Mouse (Mus musculus): ENCODE data around the gene Stat1. TPM values are rescaled to one million over a fixed set of nuclear protein-coding genes. Genes with fewer than 3 reads are reported as not detected.

The Stat1 gene
- polyA plus RNA-seq, 1 experiment, result 8.3 TPM

DNA sequence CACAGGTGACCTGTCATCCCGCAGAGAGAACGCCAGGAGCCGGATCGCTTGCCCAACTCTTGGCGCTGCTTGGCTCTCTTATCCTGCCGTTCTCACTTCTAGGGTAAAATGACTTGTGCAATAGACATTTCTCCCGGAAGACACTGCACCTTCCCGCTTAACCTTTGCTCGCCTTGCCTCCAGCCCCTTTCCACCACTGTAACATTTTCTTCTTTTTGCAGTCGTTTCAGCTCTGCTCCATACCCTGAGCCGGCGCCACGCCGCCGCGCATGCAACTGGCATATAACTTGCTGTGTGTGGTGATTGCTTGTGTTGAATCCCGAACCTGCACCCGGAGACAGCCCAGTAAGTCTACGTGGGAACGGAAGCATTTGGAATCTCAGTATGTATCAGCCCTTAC is 451 bp downstream of the Stat1 start:
- no peak for TF ChIP-seq GATA1 (IDR thresholded peaks at IDR 0.05; ENCODE audit: low read length)

DNA sequence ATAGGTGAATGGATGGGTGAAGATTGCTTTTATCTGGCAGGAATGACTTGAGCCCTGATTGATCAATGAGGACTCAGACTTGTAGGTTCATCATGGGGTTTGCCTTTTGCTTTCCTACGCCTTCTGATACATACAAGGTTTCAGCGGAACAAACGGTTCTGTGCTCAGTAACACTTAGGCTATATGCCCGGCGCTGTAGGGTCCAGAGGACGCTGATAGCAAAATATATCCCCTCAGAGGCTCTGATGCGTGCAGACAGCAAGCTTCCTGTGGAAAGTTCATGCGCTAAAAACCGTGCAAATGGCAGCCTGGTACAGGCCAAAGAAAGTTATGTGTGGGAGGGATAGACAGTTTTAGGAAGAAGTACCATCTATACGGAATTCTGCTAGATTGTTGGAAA is 951 bp downstream of the Stat1 start:
- no peak for TF ChIP-seq GATA1 (IDR thresholded peaks at IDR 0.05; ENCODE audit: low read length)

DNA sequence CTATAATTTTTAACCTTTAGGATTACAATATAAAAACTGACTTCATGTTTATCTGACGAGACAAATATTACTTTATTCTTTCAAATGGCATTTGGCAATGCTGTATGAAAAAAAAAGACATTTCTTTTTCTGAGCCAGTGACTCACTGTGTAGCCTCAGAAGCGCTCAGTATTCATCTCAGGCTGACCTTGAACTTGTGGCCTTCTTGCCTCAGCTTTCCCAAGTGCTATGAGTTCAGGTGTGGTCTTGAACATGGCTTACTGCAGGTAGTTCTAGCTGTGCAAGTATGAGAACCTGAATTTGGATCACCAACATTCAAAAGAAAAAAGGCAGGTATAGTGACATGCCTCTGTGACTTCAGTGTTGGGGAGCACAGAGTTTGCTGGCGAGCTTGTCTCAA is 1.8 kb downstream of the Stat1 start:
- TF ChIP-seq GATA1 (IDR thresholded peaks at IDR 0.05; ENCODE audit: low read length), result no peak

GRCm38 (mm10) chr1:52124818-52125217 is 5.6 kb downstream of the Stat1 start:
- TF ChIP-seq GATA1 (IDR thresholded peaks at IDR 0.05; ENCODE audit: low read length), result no peak

DNA sequence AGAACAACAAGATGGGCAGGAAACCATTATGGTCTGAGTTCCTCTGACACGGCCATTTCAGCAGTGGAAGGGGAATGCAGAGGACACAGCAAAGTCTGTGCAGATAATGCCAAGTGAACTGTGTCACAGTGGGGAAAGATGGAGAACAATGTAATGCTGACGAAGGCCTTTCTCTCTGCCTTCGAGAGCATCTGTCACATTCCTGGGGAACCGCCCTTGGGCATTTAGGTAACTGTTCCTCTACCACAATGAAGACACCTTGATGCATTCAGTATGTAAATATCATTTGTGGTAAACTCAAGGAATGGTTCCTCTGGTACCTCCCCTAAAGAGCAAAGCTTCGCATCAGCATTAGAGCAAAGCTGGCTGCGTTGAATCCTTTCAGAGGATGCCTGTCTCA is 8.1 kb downstream of the Stat1 start:
- no peak for TF ChIP-seq GATA1 (IDR thresholded peaks at IDR 0.05; ENCODE audit: low read length)

DNA sequence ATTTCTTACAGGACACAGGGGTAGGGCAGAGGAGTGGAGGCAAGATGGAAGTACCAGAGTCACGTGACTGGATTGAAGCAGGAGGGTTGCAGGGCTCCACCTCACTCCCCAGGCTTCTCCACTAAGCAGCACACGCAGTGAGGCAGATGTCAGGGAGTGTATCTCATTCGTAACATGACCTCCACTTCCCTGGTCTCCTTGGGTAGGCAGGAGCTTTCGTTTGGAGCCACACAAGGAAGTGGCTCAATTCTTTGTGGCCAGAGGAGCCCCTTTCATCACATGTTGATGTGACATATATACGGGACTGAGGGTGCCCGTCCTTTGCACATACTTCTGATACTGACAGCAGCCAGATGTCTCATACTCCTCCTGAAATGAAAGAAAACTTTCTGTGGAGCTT is 10.6 kb downstream of the Stat1 start:
- TF ChIP-seq GATA1 (IDR thresholded peaks at IDR 0.05; ENCODE audit: low read length), result no peak

- TF ChIP-seq GATA1 (IDR thresholded peaks at IDR 0.05; ENCODE audit: low read length), result no peak
Observed at GRCm38 (mm10) chr1:52131787-52132377, 12.6 kb downstream of the Stat1 start.

- no peak for TF ChIP-seq GATA1 (IDR thresholded peaks at IDR 0.05; ENCODE audit: low read length)
Observed at GRCm38 (mm10) chr1:52133254-52133653, 14.0 kb downstream of the Stat1 start.

DNA sequence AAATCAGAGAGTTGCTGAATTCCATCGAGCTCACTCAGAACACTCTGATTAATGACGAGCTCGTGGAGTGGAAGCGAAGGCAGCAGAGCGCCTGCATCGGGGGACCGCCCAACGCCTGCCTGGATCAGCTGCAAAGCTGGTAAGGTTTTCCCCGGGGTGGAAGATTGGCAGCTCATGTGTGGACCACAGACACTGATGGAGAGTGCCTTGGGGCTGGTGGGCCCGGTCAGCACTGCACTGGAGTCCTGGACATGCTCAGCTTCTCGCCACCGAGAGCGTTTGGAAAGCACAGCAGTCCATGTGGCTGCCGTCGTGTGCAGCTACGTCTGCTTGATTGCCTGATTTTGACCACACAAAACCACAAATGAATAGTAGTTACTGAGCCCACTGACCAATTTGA is 18.1 kb downstream of the Stat1 start:
- TF ChIP-seq GATA1 (IDR thresholded peaks at IDR 0.05; ENCODE audit: low read length), result no peak

DNA sequence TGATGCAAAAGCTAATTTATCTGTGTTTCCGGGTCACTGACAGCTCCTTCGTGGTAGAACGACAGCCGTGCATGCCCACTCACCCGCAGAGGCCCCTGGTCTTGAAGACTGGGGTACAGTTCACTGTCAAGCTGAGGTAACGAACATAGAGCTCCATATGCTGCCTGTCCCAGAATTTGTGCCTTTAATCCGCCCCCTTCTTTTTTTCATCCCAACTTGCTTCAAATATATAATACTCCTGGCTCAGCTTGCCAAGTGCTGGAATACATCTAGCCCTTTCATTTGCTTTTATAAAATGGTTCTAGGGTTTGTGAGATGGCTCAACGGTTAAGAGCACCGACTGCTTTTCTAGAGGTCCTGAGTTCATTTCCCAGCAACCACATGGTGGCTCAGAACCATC is 21.3 kb downstream of the Stat1 start:
- no peak for TF ChIP-seq GATA1 (IDR thresholded peaks at IDR 0.05; ENCODE audit: low read length)

DNA sequence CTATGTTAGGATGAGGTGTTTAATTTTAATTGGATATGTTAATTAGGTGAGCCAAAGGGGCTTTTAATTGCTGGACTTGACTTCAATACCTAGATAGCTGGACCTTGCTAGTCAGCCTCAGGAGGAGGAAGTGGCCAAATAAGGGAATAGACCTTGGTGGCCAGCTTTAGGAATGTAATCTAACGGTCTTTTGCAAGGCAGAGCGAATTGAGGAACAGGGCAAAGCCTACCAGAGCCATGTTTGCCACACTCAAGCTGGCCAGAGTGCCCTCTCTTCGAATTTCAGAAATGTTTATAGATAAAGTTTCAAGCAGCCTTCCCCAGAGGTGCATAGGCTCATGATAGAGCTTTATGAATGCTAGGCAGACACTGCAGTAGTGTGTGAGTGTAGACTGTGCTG is 22.2 kb downstream of the Stat1 start:
- TF ChIP-seq GATA1 (IDR thresholded peaks at IDR 0.05; ENCODE audit: low read length), result no peak

DNA sequence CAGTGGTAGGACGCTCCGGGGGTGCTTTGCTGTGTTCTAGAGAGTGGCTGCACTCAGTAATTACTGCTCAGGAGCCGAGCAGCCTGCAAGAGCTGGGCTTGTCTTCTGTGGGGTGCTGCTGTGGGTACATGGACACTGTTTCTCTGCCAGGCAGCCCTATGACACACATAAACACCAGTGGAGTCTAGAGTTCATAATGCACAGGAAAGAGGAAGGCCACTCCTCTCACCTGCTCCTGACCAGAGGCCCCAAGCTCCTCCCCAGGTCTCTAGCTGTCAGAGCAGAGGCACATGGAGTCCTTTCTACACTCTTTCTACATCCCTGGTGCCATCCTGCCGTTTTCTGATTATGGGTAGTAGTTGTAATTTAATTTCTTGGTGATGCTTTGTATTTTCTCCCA is 22.9 kb downstream of the Stat1 start:
- TF ChIP-seq GATA1 (IDR thresholded peaks at IDR 0.05; ENCODE audit: low read length), result no peak

DNA sequence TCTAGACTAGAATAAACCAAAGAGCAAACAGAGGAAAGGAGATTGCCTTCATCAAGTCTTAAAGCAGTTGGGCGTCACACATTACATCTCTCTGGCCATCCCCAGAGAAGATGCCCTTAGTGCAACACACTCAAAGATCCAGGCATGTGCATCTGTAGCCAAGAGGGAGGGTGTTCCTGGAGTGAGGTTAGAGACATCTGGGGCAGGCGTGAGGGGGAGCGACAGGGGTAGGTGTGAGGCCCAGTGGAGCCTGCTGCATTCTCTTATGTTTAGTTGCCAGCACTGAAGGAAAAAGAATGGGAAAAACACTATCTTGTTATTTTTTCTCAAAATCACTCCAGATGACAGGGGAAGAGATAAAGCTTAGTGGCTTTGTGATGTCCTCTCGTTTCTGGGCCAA is 24.0 kb downstream of the Stat1 start:
- no peak for TF ChIP-seq GATA1 (IDR thresholded peaks at IDR 0.05; ENCODE audit: low read length)

- TF ChIP-seq GATA1 (IDR thresholded peaks at IDR 0.05; ENCODE audit: low read length), result no peak
Observed at GRCm38 (mm10) chr1:52143596-52144156, 24.4 kb downstream of the Stat1 start.

- no peak for TF ChIP-seq GATA1 (IDR thresholded peaks at IDR 0.05; ENCODE audit: low read length)
Observed at GRCm38 (mm10) chr1:52144907-52145306, 25.7 kb downstream of the Stat1 start.

GRCm38 (mm10) chr1:52146214-52146970 is 27.2 kb downstream of the Stat1 start:
- no peak for TF ChIP-seq GATA1 (IDR thresholded peaks at IDR 0.05; ENCODE audit: low read length)

- no peak for TF ChIP-seq GATA1 (IDR thresholded peaks at IDR 0.05; ENCODE audit: low read length)
Observed at GRCm38 (mm10) chr1:52147431-52147830, 28.2 kb downstream of the Stat1 start.

Data from G1E-ER4 (cell line).